Mouse (Mus musculus): ENCODE measurements around the gene Arsb. TPM values are rescaled to one million over a fixed set of nuclear protein-coding genes. Genes with fewer than 3 reads are reported as not detected.

The Arsb gene
- total and polyA plus RNA-seq, 3 experiments, result 4.6 to 9.6 (median 5.7) TPM

- WGBS, result 13% methylated on average over 9 of the region's 9 CpGs
- Histone ChIP-seq H3K4me1 (ENCODE audit: control insufficient read depth, insufficient read depth, low read length) (peaks cover 5% of the 10 kb centered on the region), H3K79me2 (replicated peaks; ENCODE audit: control insufficient read depth, insufficient read depth, low read length) (no peaks in the 10 kb centered on the region), H3K4me3 (no peak overlapping the region), H3K27ac (no peak overlapping the region), H3K27me3 (ENCODE audit: control insufficient read depth, insufficient read depth, low read length) (no peaks in the 10 kb centered on the region), H3K36me3 (ENCODE audit: control insufficient read depth, insufficient read depth, low read length) (no peaks in the 10 kb centered on the region), H3K9ac (ENCODE audit: low read depth, low read length) (no peak overlapping the region)
- no peak for TF ChIP-seq CTCF (IDR thresholded peaks at IDR 0.05)
- TF ChIP-seq EP300 (IDR thresholded peaks at IDR 0.05; ENCODE audit: insufficient read depth, low read depth, low read length), result no peak
- TF ChIP-seq POLR2A (IDR thresholded peaks at IDR 0.05; ENCODE audit: insufficient read depth, low read depth, low read length), result no peak
- peak in 1 of 2 experiments; percentile 30 for DNase-seq
- intact Hi-C loops (cut with DNase I), result no loop called here
Observed at GRCm38 (mm10) chr13:93950996-93951395, 179.6 kb downstream of the Arsb start.

- no peak overlapping the region for H3K27ac ChIP-seq
Observed at GRCm38 (mm10) chr13:93951555-93951954, 180.1 kb downstream of the Arsb start.

GRCm38 (mm10) chr13:93952466-93952865 lies 181.0 kb downstream of the Arsb start:
- DNase-seq, result no peak
- no peak overlapping the region for H3K4me3 ChIP-seq
- H3K79me2 ChIP-seq (replicated peaks; ENCODE audit: control insufficient read depth, insufficient read depth, low read length), result no peaks in the 10 kb centered on the region
- H3K27me3 ChIP-seq (ENCODE audit: control insufficient read depth, insufficient read depth, low read length), result no peaks in the 10 kb centered on the region
- H3K9ac ChIP-seq (ENCODE audit: low read depth, low read length), result no peak overlapping the region
- peaks cover 5% of the 10 kb centered on the region for H3K4me1 ChIP-seq (ENCODE audit: control insufficient read depth, insufficient read depth, low read length)
- intact Hi-C loops (cut with DNase I), result no loop called here
- H3K27ac ChIP-seq, result no peak overlapping the region
- H3K36me3 ChIP-seq (ENCODE audit: control insufficient read depth, insufficient read depth, low read length), result no peaks in the 10 kb centered on the region
- no peak for TF ChIP-seq POLR2A (IDR thresholded peaks at IDR 0.05; ENCODE audit: insufficient read depth, low read depth, low read length)
- 94% methylated on average over 4 of the region's 4 CpGs for WGBS

More at GRCm38 (mm10) chr13:93951555-93951954, 180.1 kb downstream of the Arsb start:
- no peak overlapping the region for H3K4me3 ChIP-seq
- no peaks in the 10 kb centered on the region for H3K36me3 ChIP-seq (ENCODE audit: control insufficient read depth, insufficient read depth, low read length)
- WGBS, result 33% methylated on average over 6 of the region's 6 CpGs
- intact Hi-C loops (cut with DNase I), result no loop called here
- no peak overlapping the region for H3K9ac ChIP-seq (ENCODE audit: low read depth, low read length)
- no peaks in the 10 kb centered on the region for H3K27me3 ChIP-seq (ENCODE audit: control insufficient read depth, insufficient read depth, low read length)
- TF ChIP-seq EP300 (IDR thresholded peaks at IDR 0.05; ENCODE audit: insufficient read depth, low read depth, low read length) (no peak), CTCF (IDR thresholded peaks at IDR 0.05) (no peak), POLR2A (IDR thresholded peaks at IDR 0.05; ENCODE audit: insufficient read depth, low read depth, low read length) (no peak)
- no peak for DNase-seq
- H3K79me2 ChIP-seq (replicated peaks; ENCODE audit: control insufficient read depth, insufficient read depth, low read length), result no peaks in the 10 kb centered on the region
- peaks cover 5% of the 10 kb centered on the region for H3K4me1 ChIP-seq (ENCODE audit: control insufficient read depth, insufficient read depth, low read length)

GRCm38 (mm10) chr13:93957907-93958306 lies 186.5 kb downstream of the Arsb start:
- no peaks in the 10 kb centered on the region for H3K36me3 ChIP-seq (ENCODE audit: control insufficient read depth, insufficient read depth, low read length)
- DNase-seq, result no peak
- 75% methylated on average over 8 of the region's 8 CpGs for WGBS
- H3K4me1 ChIP-seq (ENCODE audit: control insufficient read depth, insufficient read depth, low read length), result no peaks in the 10 kb centered on the region
- H3K27me3 ChIP-seq (ENCODE audit: control insufficient read depth, insufficient read depth, low read length), result no peaks in the 10 kb centered on the region
- intact Hi-C loops (cut with DNase I), result no loop called here
- no peaks in the 10 kb centered on the region for H3K79me2 ChIP-seq (replicated peaks; ENCODE audit: control insufficient read depth, insufficient read depth, low read length)
- no peak overlapping the region for H3K4me3 ChIP-seq
- no peak overlapping the region for H3K9ac ChIP-seq (ENCODE audit: low read depth, low read length)
- no peak overlapping the region for H3K27ac ChIP-seq
- TF ChIP-seq EP300 (IDR thresholded peaks at IDR 0.05; ENCODE audit: insufficient read depth, low read depth, low read length), result no peak
- no peak for TF ChIP-seq CTCF (IDR thresholded peaks at IDR 0.05)
- TF ChIP-seq POLR2A (IDR thresholded peaks at IDR 0.05; ENCODE audit: insufficient read depth, low read depth, low read length), result no peak

GRCm38 (mm10) chr13:93966271-93966670 lies 194.8 kb downstream of the Arsb start:
- no peak overlapping the region for H3K4me3 ChIP-seq
- H3K27me3 ChIP-seq (ENCODE audit: control insufficient read depth, insufficient read depth, low read length), result no peaks in the 10 kb centered on the region
- H3K36me3 ChIP-seq (ENCODE audit: control insufficient read depth, insufficient read depth, low read length), result no peaks in the 10 kb centered on the region
- H3K4me1 ChIP-seq (ENCODE audit: control insufficient read depth, insufficient read depth, low read length), result 0 out of 2 replicates have a peak, but pooled peaks cover 2% of the 10 kb centered on the region
- intact Hi-C loops (cut with DNase I), result no loop called here
- TF ChIP-seq EP300 (IDR thresholded peaks at IDR 0.05; ENCODE audit: insufficient read depth, low read depth, low read length) (no peak), POLR2A (IDR thresholded peaks at IDR 0.05; ENCODE audit: insufficient read depth, low read depth, low read length) (no peak), CTCF (IDR thresholded peaks at IDR 0.05) (no peak)
- H3K79me2 ChIP-seq (replicated peaks; ENCODE audit: control insufficient read depth, insufficient read depth, low read length), result no peaks in the 10 kb centered on the region
- no peak for DNase-seq
- H3K9ac ChIP-seq (ENCODE audit: low read depth, low read length), result no peak overlapping the region
- no peak overlapping the region for H3K27ac ChIP-seq

GRCm38 (mm10) chr13:93967138-93967537 lies 195.7 kb downstream of the Arsb start:
- H3K4me1 ChIP-seq (ENCODE audit: control insufficient read depth, insufficient read depth, low read length), result 0 out of 2 replicates have a peak, but pooled peaks cover 2% of the 10 kb centered on the region
- H3K9ac ChIP-seq (ENCODE audit: low read depth, low read length), result no peak overlapping the region
- intact Hi-C loops (cut with DNase I), result no loop called here
- 64% methylated on average over 9 of the region's 9 CpGs for WGBS
- H3K36me3 ChIP-seq (ENCODE audit: control insufficient read depth, insufficient read depth, low read length), result no peaks in the 10 kb centered on the region
- DNase-seq, result peak; percentile 26 to 32
- H3K79me2 ChIP-seq (replicated peaks; ENCODE audit: control insufficient read depth, insufficient read depth, low read length), result no peaks in the 10 kb centered on the region
- no peaks in the 10 kb centered on the region for H3K27me3 ChIP-seq (ENCODE audit: control insufficient read depth, insufficient read depth, low read length)
- H3K27ac ChIP-seq, result no peak overlapping the region
- TF ChIP-seq POLR2A (IDR thresholded peaks at IDR 0.05; ENCODE audit: insufficient read depth, low read depth, low read length) (no peak), CTCF (IDR thresholded peaks at IDR 0.05) (no peak), EP300 (IDR thresholded peaks at IDR 0.05; ENCODE audit: insufficient read depth, low read depth, low read length) (no peak)
- no peak overlapping the region for H3K4me3 ChIP-seq

Measured in heart, adult 2 months (tissue).